Mouse (Mus musculus) kidney, adult 2 months (tissue): Measurements from ENCODE around the gene Tpsb2.

Source experiments
- CTCF ChIP-seq: fragments of 200-500 bp; conservative IDR thresholded peaks from 2 replicates; pipeline ENCODE4 v1.5.1; 2011; ENCODE audit warnings: low read depth, mild to moderate bottlenecking, control low read depth, low read length, moderate library complexity, mixed read lengths; ENCODE audit not compliant: insufficient read depth, insufficient read length
- POLR2A ChIP-seq: fragments of 200-500 bp; IDR thresholded peaks from one replicate; pipeline ENCODE4 v1.6.1; 2011; ENCODE audit warnings: low read depth, low read length, control low read depth

DNA sequence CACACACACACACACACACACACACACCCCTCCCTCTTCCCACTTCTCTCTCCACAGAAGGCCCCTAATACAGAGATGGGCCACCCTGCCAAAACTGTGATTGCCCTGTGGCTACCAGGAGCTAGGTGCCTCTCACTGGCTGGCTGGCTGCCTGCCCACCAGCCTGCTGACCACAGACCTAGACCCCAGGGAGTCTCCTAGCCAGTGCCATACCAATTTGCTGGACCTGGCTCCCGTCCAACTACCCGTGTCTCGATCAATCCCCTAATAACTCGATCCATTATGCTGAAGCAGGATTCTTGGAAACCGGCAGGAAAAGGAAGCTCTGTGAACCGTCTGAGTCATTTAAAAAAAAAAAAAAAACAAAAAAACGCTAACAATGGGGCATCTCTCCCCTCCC, 44.7 kb downstream of the Tpsb2 start:
- TF ChIP-seq CTCF = no peak
- TF ChIP-seq POLR2A = no peak
